Mouse (Mus musculus) lung, embryonic 16.5 days (tissue): ENCODE results near the gene Sod3. TPM values are rescaled to one million over a fixed set of nuclear protein-coding genes. Genes with fewer than 3 reads are reported as not detected.

Source experiments
- ATAC-seq: fragments of 200-750 bp; cut with Nextera tagmentation; 2 replicates; pipeline ENCODE4 v1.8.0; 2017; ENCODE audit warnings: low read depth, mild to moderate bottlenecking, moderate library complexity
- H3K27ac ChIP-seq: fragments of 300-500 bp; sonication (generic); 2 replicates; pipeline ENCODE4 v1.5.1; 2014; ENCODE audit warnings: mild to moderate bottlenecking, control low read depth, low read length
- H3K27me3 ChIP-seq: fragments of 300-500 bp; sonication (generic); 2 replicates; pipeline ENCODE4 v1.6.1; 2014; ENCODE audit warnings: low read depth, low read length, mixed read lengths; ENCODE audit not compliant: control insufficient read depth, insufficient read depth
- H3K36me3 ChIP-seq: fragments of 300-500 bp; sonication (generic); 2 replicates; pipeline ENCODE4 v1.6.1; 2014; ENCODE audit warnings: low read length; ENCODE audit not compliant: control insufficient read depth, insufficient read depth
- H3K4me1 ChIP-seq: fragments of 300-500 bp; sonication (generic); replicated peaks from 2 replicates; pipeline ENCODE4 v1.6.1; 2014; ENCODE audit warnings: low read length, mixed read lengths; ENCODE audit not compliant: control insufficient read depth, insufficient read depth
- H3K4me2 ChIP-seq: fragments of 300-500 bp; sonication (generic); 2 replicates; pipeline ENCODE4 v1.6.1; 2014; ENCODE audit warnings: low read depth, low read length, control low read depth
- H3K4me3 ChIP-seq: fragments of 300-500 bp; sonication (generic); 2 replicates; pipeline ENCODE4 v1.5.1; 2014; ENCODE audit warnings: mild to moderate bottlenecking, low read length, control low read depth
- H3K9ac ChIP-seq: fragments of 300-500 bp; sonication (generic); 2 replicates; pipeline ENCODE4 v1.6.1; 2014; ENCODE audit warnings: low read length, control low read depth
- H3K9me3 ChIP-seq: fragments of 300-500 bp; sonication (generic); 2 replicates; pipeline ENCODE4 v1.6.1; 2016; ENCODE audit warnings: low read length; ENCODE audit not compliant: control insufficient read depth
- whole genome bisulfite sequencing: fragments of 180-500 bp; shearing (Covaris S2); extraction: QIAGEN DNeasy Blood & Tissue Kit; methylation state at CpG from one replicate; pipeline ENCODE4 v1.1.7; 2014; 5-methylcytosine and 5-hydroxymethylcytosine counted together
- polyA plus RNA-seq: library from polyadenylated mRNA; unstranded; fragments of >200 nt; fragmentation: Nextera tagmentation; extraction: Ambion mirVana; gene quantifications from 2 replicates; pipeline ENCODE4 v1.2.1, GENCODE M21; 2015

Gene Sod3
- polyA plus RNA-seq, 1 experiment from 2014 or later: 0.97 TPM

DNA sequence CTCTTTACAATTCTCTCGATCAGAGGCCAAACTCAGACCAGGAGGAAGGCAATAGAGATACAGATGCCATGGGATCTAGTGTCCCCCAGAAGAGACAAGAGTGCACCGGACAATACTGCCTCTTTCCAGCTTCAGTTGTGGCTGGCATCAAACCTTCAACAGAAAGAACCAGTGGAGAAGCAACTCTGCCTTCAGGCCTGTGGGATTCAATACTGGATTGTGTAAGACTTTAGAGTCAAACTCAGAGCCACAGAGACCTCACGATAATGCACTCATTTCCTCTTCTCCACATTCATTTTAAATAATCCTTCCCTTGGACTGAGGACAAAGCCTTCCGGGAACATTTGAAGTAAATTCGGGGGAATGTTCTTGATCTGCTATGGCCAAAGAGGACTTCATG is 10.9 kb upstream of the Sod3 start:
- WGBS: 66% methylated on average over 5 of the region's 5 CpGs
- no peak for ATAC-seq
- Histone ChIP-seq H3K27me3 (no peaks in the 10 kb centered on the region), H3K4me2 (no peak overlapping the region), H3K27ac (no peak overlapping the region), H3K9ac (no peak overlapping the region), H3K4me1 (no peaks in the 10 kb centered on the region), H3K4me3 (no peak overlapping the region), H3K36me3 (no peaks in the 10 kb centered on the region), H3K9me3 (no peaks in the 10 kb centered on the region)

- Histone ChIP-seq H3K9ac (no peak overlapping the region), H3K9me3 (no peaks in the 10 kb centered on the region), H3K27ac (no peak overlapping the region), H3K4me1 (no peaks in the 10 kb centered on the region), H3K36me3 (no peaks in the 10 kb centered on the region), H3K4me3 (no peak overlapping the region), H3K4me2 (no peak overlapping the region), H3K27me3 (no peaks in the 10 kb centered on the region)
- peak; percentile 68 for ATAC-seq
- WGBS: 33% methylated on average over 4 of the region's 4 CpGs
Measured at GRCm38 (mm10) chr5:52354441-52354840, 9.2 kb upstream of the Sod3 start.

- H3K4me3 ChIP-seq: no peak overlapping the region
- no peaks in the 10 kb centered on the region for H3K9me3 ChIP-seq
- ATAC-seq: no peak
- peaks cover 8% of the 10 kb centered on the region for H3K4me1 ChIP-seq
- H3K27ac ChIP-seq: no peak overlapping the region
- no peaks in the 10 kb centered on the region for H3K27me3 ChIP-seq
- H3K36me3 ChIP-seq: no peaks in the 10 kb centered on the region
- WGBS: 69% methylated on average over 7 of the region's 7 CpGs
- no peak overlapping the region for H3K9ac ChIP-seq
- H3K4me2 ChIP-seq: no peak overlapping the region
Measured at GRCm38 (mm10) chr5:52355612-52356011, 8.0 kb upstream of the Sod3 start.

GRCm38 (mm10) chr5:52357175-52357754 is 6.3 kb upstream of the Sod3 start:
- no peak overlapping the region for H3K4me3 ChIP-seq
- 56% methylated on average over 9 of the region's 9 CpGs for WGBS
- H3K9me3 ChIP-seq: no peaks in the 10 kb centered on the region
- no peak overlapping the region for H3K4me2 ChIP-seq
- no peak for ATAC-seq
- H3K27me3 ChIP-seq: no peaks in the 10 kb centered on the region
- H3K36me3 ChIP-seq: no peaks in the 10 kb centered on the region
- no peak overlapping the region for H3K9ac ChIP-seq
- H3K4me1 ChIP-seq: peaks cover 8% of the 10 kb centered on the region
- H3K27ac ChIP-seq: no peak overlapping the region

DNA sequence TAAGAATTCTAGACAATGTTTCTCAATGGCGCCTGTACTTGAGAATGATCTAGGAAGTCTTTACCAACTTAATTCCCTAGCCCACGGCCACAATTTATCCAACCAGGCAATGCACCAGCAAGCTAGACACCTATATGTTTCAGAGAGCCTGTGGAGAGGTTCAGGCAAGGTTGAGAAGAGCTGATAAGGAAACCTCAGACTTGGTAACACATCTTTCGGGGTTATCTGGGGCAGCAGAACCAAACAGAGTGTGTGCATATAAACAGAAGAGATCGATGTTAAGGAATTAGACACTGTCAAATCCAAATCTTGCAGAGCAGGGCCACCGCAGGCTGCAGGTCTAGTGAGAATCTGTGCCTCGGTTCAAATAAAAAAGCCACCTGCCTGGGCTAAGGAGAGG is 5.5 kb upstream of the Sod3 start:
- Histone ChIP-seq H3K9ac (no peak overlapping the region), H3K4me2 (no peak overlapping the region), H3K9me3 (no peaks in the 10 kb centered on the region), H3K27me3 (no peaks in the 10 kb centered on the region), H3K36me3 (no peaks in the 10 kb centered on the region), H3K27ac (no peak overlapping the region), H3K4me3 (no peak overlapping the region), H3K4me1 (peaks cover 8% of the 10 kb centered on the region)
- ATAC-seq: no peak
- WGBS: 62% methylated on average over 6 of the region's 6 CpGs

DNA sequence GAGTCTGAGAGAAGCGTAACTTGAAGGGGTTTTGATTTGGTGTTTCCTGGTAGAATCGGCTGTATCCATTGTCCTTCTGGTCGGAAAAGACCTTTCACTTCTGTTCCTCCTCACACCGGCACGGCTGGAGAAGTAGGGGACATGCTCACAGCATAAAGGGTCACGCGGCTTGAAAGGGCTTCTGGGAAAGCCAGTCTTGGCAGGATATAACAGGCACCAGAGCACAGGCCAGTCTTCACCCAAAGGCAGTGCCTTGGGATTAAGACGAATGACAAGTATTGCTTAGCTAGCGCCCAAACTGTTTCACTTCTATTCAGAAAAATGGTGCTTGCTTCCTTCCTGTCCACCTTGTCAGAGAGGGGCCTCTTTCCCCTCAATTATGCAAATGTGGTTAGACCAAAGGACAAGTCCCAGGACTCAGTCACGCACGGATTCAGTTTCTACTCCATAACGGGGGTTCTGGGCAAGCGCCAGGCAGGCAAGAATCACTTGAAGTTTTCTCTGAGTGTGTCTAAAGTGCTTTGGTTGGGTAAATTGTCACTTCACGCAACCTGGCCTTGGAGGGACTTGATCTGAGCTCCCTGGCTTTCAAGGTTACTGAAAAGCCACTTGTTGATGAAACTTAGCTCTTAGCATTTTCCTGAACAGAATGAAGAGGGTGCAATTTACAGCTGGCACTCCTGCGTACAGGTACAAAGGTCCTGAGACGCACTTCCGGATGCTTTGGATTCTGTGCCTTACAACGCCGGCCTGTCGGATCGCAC is 3.1 kb upstream of the Sod3 start:
- Histone ChIP-seq H3K9ac (no peak overlapping the region), H3K4me2 (peak overlapping the region; percentile 34; the same call in 1 of the 2 replicates), H3K27me3 (no peaks in the 10 kb centered on the region), H3K4me1 (peaks cover 15% of the 10 kb centered on the region), H3K4me3 (peak overlapping the region; percentile 4; the same call in 1 of the 2 replicates), H3K27ac (no peak overlapping the region; the same call in 1 of the 2 replicates), H3K9me3 (no peaks in the 10 kb centered on the region), H3K36me3 (no peaks in the 10 kb centered on the region)
- 52% methylated on average over 21 of the region's 21 CpGs for WGBS
- ATAC-seq: peak; percentile 46

- WGBS: 62% methylated on average over 6 of the region's 6 CpGs
- peaks cover 15% of the 10 kb centered on the region for H3K4me1 ChIP-seq
- no peak overlapping the region for H3K4me2 ChIP-seq
- H3K4me3 ChIP-seq: no peak overlapping the region
- H3K27ac ChIP-seq: no peak overlapping the region
- no peaks in the 10 kb centered on the region for H3K36me3 ChIP-seq
- H3K9ac ChIP-seq: no peak overlapping the region
- no peak for ATAC-seq
- no peaks in the 10 kb centered on the region for H3K9me3 ChIP-seq
- no peaks in the 10 kb centered on the region for H3K27me3 ChIP-seq
Measured at GRCm38 (mm10) chr5:52362776-52363467, 669 bp upstream of the Sod3 start.

DNA sequence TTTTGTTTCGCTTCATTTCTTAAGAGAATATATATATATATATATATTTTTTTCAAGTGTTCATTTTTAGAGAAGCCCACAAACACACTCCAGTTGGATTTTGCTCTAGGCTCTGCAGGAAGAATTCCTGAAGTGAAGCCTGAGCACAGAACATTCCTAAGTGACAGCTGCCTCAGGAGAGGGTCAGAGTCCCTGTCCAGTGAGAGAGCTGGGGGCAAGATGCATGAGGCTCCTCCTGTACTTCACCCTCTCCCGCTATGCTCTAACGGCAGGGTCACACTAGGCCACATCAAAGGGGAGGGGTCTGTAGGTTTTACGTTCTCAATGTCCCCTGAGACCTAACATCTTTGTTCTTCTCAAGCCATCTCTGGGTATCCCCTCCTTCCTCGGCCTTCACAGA is 930 bp downstream of the Sod3 start:
- H3K36me3 ChIP-seq: no peaks in the 10 kb centered on the region
- no peaks in the 10 kb centered on the region for H3K9me3 ChIP-seq
- H3K27ac ChIP-seq: no peak overlapping the region
- ATAC-seq: no peak
- 55% methylated on average over 5 of the region's 5 CpGs for WGBS
- no peak overlapping the region for H3K4me3 ChIP-seq
- no peak overlapping the region for H3K4me2 ChIP-seq
- peaks cover 15% of the 10 kb centered on the region for H3K4me1 ChIP-seq
- no peaks in the 10 kb centered on the region; the same call in 1 of the 2 replicates for H3K27me3 ChIP-seq
- no peak overlapping the region for H3K9ac ChIP-seq

GRCm38 (mm10) chr5:52365930-52366329 is 2.3 kb downstream of the Sod3 start:
- no peaks in the 10 kb centered on the region for H3K36me3 ChIP-seq
- no peaks in the 10 kb centered on the region; the same call in 1 of the 2 replicates for H3K27me3 ChIP-seq
- no peak overlapping the region for H3K4me2 ChIP-seq
- ATAC-seq: no peak
- peaks cover 7% of the 10 kb centered on the region for H3K4me1 ChIP-seq
- WGBS: 85% methylated on average over 5 of the region's 5 CpGs
- H3K9ac ChIP-seq: no peak overlapping the region
- no peaks in the 10 kb centered on the region for H3K9me3 ChIP-seq
- no peak overlapping the region for H3K27ac ChIP-seq
- no peak overlapping the region for H3K4me3 ChIP-seq
